Mouse (Mus musculus) layer of hippocampus, adult 9-11 months (tissue): ENCODE results near the gene Cers5.
A peak's percentile ranks its signal among the peaks of the same experiment; 100 is the strongest.
"Not testable (repeated sequence)": the region's sequence is repeated elsewhere in the genome, so short reads cannot be mapped to it uniquely, and the experiment has no call there.

Experiments
- DNase-seq: peaks from one replicate; pipeline ENCODE4 v3.0.0; 2022

Gene Cers5

DNA sequence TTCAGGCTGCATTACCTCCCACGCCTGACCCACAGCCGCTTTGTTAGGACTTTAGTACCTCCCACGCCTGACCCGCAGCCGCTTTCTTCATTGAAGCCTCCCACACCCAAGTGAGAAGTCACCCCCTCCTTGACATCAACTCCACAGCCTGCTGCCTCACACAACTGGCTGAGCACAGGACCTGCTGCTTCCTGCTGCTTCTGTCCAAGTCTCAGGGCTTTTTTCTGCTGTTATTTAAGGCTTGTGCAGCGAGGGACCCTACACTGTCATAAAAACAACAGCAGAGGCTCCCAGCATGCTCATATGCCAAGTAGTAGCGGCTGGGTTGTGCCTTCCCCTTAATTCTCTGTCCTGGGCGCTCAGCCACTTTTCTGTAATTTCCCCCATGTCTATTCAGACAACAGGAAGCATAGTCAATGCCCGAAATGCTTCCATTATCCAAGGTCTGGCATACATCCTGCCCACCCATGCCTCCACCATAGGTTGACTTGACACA lies 15.0 kb upstream of the Cers5 start:
- DNase-seq, result no peak

DNA sequence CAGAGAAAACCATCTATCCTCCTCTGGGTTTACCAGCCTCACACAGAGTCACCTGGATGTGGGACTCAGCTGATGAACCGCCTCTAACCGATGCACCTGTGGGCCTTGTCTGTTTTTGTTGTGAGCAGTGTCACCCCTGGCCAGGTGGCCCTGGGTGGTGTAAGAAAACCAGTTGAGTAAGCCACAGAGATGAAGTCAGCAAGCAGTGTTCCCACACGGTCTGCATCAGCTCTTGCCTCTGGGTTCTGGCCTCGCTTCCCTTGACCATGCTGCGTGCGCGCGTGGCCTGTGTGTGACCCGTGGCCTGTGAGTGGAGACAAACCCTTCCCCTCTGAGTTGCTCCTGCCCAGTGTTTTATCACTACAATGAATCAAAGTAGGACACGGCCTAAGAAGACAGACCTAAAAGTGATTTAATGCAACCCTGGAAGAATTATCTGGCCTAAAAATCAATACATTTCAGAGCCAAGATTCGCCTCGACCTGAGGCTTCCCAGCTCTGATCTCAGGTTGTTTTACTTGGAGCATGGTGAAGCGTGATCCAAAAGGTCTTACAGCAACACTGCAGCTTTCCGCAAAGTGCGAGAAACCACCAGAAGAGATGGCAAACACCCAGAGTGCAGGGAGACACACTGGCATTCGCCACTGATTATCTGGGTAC lies 6.1 kb upstream of the Cers5 start:
- no peak for DNase-seq

DNA sequence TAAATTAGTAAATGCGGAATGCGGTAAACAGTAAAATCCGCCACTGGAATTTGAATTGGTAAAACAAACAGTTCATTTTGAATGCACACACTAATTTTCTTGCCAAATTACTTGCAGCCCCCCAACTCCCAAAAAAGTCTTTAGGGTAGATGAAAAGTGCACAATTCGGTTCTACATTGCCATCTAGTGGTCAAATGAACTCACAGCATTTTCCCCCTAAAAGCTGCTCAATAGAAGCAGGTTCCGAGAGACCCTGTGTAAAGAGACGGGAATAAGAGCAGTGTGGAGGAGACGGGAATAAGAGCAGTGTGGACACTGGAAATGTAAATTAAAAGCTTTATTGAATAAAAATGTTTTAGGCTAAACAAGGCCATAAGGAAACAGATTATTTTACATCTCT lies 5.5 kb upstream of the Cers5 start:
- DNase-seq, result no peak

DNA sequence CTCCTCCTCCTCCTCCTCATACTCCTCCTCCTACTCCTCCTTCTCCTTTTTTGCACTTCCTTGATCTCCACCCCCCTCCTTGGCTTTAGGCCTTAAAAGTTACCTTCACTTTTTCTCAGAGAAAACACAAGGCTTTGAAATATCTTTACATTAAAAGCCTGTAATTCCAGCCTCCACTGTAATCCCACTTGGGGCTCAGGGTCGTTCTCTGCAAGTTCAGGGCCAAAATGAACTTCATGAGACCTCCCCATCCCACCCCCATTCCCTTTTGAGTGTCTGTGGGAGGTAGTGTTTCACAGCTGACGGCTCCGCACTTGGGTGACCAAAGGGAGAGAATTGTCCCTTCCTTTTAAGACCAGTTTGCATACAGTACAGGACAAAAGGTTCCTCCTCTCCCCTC lies 240 bp upstream of the Cers5 start:
- no peak for DNase-seq

DNA sequence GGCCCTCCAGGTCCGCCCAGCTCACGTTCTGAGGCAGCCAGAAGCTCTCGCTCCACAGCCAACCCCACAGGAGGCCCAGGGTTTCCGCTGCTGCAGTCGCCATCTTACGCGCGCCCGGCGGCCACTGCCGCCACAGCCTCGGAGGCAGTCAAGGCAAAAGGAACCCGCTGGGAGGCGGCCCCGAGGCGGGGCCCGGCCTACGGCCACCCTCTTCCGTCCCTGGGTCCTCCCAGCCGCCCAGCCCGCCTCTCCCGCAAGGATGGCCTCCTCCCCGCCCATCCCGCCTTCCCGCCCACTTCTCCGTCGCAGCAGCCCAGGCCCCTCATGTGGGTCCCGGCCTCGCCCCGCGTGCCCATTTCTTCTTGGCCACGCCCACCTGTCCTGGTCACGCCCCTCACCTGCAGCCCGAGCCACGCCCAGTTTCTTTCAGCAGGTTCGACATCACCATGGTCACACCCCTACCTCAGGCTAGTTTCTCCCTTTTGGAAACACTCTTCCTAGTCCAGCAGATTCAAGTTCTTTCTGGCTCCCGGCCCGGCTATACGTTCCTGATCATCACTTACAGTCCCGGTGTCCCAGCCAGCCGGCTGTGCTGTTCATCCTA lies 306 bp downstream of the Cers5 start:
- DNase-seq, result peak; percentile 86

DNA sequence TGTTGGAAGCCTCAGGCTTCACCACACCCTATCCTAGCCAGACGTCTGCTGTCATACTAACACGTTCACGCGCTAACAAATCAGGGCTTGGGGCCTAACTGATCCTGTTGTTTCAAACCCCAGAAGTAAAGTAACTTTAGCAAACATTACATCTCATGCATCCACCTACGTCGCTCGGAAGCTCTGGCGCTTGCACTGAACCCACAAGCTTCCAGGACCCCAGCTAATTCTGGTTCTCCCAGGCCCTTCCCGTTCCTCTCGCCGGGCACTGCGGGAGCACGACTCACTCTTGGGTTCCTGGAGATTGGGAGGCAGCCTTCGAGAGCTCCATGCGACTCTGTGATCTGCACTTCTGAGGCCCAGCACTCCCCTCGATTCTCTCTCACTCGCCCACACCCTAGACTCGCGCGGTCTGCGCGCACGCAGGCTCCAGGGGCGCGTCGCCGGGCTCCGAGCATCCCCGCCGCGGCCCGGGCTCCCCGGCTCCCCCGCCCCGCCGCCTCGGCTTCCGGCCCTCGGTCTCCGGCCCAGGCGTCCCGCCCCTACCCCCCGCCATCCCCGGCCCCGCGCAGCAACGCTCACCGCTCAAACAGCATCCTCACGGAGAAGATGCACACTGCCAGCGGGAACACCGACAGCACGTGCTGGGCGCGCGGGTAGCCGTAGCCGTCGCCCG lies 946 bp downstream of the Cers5 start:
- peak; percentile 16 for DNase-seq

DNA sequence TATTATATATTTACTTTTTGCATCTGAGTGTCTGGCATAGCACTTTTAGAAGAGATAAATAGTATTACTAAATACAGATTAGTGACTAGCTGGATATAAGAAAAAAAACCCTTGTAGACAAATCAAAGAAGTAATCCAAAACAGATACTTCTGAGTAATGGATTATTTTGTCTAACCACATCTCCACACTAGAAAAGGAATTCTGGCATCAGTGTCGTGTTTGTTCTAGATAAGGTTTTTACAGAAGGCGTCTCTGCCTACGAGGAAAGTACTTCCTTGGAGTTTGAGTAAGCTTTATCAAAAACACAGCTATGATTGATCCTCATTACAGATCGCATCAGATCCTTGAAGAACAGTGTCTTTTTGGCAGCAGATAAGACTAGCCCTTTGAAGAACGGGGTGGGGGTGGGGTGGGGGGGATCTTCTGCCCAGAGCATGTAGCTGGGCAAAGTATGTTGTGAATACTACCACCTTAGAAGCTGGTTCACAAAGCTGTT lies 1.6 kb downstream of the Cers5 start:
- no peak for DNase-seq

DNA sequence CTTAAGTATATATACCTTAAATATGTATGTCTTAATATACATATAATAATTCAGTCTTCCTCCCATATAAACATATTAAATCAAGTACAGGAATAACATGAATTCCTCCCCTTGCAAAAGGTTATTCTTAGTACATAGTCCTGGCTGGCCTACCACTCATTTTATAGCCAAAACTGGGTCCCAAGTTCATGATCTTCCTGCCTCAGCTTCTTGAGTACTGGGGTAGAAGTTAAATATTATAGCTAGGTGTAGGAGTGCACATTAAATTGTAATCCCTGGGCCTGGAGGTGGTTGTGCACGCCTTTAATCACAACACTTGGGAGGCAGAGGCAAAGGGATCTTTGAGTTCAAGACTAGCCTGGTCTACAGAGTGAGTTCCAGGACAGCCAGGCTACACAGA lies 3.9 kb downstream of the Cers5 start:
- DNase-seq, result no peak

DNA sequence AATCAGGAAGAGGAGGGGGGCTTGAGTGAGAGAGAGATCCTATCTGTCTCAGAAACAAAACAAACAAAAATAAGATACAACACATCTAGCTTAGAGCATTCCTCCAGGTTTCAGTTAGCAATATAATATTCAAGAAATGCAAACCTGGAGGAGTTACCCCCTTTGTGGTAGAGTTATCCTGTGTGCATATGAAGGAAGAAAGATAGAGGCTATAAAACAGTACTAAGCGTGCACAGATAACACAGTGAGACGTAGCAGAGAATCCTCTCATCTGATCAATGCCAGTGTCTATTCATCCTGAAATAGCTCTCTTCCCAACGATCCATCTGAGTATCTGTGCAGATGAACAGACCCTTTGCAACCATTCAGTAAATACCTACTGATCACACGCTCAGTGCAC lies 5.2 kb downstream of the Cers5 start:
- DNase-seq, result no peak

DNA sequence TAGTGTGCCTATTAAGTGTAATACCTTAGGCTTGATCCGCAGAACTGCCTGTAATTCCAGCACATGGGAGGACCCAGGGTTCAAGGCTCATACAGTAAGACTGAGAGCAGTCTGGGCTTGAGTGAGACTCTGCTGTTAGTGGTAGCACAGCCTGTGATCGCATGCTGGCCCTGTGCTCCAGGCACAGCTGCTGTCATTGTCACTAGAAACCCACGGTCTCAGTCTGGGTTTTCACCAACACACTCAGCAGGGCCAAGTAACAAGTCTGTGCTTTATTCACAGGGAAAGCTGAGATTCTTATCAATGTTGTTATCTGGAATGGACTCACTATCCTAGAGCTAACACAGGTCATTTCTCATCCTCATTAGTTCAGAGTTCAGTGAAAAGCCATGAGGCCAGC lies 18.5 kb downstream of the Cers5 start:
- DNase-seq, result peak; percentile 53

DNA sequence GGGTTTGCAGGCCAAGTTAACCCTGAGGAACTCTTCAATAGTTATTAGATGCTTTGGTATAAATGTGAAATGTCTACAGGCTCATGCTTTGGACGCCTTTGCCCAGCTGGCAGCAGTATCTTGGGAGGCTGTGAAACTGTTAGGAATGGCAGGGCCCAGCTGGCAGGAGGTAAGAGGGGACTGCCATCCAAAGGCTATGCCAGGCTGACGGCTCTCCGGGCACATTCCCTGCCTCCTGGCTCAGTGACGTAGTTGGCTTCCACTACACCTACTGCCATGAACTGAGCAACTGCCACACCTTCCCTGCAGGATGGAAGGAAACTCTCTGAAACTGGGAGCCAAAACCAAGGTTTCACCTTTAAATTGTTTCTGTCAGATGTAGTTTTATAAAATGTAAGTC lies 32.5 kb downstream of the Cers5 start:
- no peak for DNase-seq

DNA sequence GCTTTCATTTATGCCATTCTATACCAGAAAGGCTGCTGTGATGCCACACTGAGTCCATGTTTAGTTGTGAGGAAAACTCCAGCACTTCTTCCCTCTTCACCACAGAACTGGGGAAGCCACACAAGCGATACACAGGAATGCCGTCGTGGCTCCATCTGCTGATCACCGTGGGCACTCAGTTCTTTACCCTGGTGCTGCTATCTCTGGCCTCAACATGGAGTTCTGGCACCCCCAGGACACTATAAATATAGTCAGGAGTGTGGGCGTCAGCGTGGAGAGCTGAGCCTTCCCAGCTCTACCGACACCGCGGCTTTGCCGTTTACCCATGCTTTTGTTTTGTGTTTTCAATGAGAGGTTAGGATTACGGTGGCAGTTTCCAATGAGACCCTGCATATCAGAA lies 36.0 kb downstream of the Cers5 start:
- DNase-seq, result no peak

DNA sequence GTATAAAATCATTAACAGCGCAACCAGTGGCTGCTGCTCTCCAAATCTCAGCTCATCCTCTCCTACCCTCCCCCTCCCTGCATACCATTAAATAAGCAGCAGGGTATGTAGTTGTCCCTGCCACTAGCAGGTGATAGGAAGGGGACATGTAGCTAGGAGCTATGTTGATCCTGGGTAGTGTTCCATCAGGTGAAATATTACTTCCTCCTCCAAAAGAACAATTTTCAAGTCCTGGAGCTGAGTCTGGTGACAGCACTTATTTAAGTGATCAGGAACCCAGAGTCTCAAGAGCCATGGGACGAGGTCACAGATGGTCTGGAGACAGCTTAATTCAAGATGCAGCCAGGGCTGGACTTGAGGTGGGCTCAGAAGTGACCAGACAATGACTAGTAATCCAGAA lies 37.1 kb downstream of the Cers5 start:
- DNase-seq, result peak; percentile 100

DNA sequence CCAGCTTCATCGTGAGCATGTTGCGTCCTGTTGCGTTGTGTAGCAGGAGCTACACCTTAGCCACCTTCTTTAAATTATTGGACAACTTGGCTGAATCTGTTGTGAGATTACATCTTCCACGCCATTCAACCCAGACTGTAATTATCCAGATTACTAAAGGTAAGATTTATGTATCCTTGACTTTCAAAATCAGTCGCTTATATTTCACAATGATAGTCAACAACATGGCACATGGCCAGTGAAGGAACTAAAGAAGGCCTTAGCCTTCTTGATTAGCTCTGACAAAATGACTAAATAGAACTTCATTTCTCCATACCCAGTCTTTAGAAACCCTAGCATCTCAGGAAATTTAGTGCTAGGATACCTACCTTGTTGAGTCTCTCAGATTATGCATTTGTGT lies 39.5 kb downstream of the Cers5 start:
- DNase-seq, result no peak

DNA sequence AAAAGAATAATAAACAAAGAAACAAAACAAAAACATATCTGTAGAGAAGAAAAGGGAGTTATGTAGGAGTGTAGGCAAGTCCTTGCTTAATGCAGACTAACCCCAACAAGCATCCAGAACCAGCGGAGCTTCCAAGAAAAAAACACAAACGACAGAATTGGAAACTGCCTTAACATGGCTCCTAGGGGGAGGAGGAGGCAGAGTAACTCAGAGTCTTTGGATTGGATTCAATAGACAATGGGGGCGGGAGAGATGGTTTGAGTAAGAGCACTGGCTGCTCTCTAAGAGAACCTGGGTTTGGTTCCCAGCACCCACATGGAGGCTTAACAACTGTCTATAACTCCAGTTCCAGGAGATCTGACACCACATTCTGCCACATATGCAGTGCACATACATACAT lies 41.0 kb downstream of the Cers5 start:
- no peak for DNase-seq

DNA sequence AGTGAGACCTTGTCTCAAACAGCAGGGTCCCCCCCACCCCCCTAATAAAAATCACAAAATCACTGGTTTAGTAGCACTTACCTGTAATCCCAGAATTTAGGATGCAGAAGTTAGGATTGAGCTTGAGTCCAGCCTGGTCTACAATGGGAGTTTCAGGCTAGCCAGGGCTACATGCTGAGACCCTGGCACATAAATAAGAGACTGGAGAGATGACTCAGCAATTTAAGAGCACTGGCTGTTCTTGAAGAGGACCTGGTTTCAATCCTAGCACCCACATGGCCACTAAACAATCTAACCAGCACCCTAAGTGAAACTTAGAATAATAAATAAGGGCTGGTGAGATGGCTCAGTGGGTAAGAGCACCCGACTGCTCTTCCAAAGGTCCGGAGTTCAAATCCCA lies 41.5 kb downstream of the Cers5 start:
- no peak for DNase-seq

DNA sequence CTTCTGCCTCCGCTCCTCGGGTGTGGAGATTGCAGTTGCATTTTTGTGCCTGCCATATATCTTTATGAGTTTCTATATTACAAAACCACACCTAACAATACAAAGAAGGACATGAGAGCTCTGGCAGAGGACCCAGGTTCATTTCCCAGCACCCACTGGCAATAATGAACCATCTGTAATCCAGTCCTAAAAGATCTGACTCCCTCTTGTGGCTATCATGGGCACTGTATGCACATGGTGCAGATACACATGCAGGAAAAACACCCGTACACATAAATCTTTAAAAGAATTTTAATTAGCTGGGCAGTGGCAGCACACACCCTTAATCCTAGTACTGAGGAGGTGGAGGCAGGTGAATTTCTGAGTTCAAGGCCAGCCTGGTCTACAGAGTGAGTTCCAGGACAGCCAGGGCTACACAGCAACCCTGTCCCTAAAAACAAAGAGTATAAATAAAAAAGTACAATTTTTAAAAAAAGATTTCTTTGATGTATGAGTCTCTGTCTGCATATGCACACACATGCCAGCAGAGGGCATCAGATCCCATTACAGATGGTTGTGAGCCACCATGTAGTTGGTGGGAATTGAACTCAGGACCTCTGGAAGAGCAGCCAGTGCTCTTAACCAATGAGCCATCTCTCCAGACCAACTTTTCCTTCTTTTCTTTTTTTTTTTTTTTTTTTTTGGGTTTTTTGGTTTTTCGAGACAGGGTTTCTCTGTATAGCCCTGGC lies 43.5 kb downstream of the Cers5 start:
- DNase-seq, result no peak

DNA sequence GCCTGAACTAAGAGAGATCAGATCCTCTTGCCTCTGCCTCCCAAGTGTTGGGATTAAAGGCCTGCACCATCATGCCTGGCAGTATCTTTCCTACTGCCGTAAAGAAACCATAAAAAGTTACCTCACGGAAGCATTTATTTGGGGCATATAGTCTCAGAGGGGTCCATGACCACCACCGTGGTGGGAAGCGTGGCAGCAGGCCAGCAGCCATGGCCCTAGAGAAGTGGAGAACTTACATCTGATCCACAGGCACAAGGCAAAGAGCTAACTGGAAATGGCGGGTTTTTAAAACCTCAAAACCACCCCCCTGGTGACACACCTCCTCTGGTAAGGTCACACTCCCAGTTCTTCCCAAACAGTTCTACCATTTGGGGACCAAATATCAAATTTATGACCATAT lies 44.5 kb downstream of the Cers5 start:
- DNase-seq, result no peak

DNA sequence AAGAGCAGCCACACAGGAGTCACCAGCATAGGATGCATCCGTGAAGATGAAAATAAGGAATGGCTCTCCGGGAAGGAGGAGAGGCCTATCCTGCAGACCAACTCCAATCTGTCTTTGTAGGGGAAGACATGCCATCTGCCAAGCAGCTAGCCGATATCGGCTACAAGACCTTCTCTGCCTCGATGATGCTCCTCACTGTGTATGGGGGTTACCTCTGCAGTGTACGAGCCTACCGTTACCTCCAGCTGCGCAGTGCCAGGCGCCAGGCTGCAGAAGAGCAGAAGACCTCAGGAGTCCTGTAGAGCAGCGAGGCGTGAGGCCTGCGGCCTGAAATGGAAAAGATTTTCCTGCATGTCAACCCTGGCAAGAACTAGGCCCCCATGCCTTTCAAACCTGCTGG lies 45.2 kb downstream of the Cers5 start:
- no peak for DNase-seq

DNA sequence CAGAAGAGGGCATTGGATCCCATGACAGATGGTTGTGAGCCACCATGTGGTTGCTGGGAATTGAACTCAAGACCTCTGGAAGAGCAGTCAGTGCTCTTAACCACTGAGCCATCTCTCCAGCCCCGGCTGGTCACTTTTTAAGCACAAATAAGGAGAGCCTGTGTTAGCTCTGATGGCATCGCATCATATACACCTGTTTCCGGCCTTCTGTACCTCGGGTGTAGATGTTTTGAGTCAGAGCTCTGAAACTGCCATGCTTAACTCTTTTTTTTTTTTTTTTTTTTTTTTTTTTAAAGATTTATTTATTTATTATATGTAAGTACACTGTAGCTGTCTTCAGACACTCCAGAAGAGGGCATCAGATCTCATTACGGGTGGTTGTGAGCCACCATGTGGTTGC lies 45.6 kb downstream of the Cers5 start:
- not testable (repeated sequence) for DNase-seq

DNA sequence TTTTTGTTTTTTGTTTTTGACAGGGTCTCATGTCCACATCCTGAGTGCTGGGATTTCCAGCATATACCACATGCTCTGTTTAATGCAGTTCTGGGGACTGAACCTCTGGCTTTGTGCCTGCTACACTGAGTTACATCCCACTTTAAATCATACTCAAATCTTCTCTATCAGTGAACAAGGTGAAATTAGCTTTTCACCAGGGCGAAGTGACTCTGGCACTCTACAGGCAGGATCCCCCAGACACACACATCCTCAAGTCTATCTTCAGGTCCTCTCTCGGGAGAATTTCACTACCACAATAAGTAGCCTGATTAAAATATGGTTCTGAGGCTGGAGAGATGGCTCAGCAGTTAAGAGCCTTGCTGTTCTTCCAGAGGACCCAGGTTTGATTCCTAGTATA lies 46.1 kb downstream of the Cers5 start:
- DNase-seq, result no peak

DNA sequence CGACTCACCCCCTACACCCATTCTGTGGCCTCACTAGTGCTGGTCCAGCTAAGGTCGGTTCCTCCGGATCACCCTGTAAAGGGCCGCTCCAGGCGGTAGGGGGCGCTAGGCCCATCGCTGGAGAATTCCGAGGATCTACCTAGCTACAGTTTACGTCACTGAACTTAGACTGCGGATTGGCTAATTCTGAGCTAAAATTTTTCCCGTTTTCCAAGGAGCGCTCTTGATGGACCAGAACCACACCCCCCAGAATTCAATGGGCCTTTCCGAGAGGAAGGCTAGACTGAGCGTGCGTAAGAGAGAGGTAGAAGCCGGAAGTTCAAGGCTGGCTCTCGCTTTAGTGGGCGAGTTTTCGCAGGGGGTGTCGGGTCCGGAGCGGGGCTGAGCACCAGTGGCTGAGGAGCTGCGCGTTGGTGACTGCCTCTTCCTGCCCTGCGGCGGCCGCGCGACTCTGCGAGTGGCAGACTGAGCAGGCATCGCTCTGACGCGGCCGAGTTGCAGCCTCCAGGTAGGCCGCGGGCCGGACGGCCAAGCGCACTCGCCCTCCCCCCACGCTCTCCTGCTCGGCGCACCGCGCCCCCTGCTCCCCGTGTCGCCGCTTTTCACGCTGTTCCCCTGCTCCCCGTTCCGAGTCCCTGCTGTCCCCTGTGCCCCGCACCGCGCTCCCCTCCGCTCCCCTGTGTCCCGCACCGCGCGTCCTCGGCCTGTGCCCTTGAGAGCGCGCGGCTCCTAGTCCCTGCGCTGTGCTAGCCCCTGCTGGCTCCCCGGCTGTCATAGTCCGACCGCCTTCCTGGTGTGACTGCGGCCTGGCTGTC lies 47.1 kb downstream of the Cers5 start, which contains the start of gene Cox14:
Gene Cox14 (plus strand): TSS at position 278 of the 815 bp plus-strand sequence.
- peak; percentile 98 for DNase-seq
